Mouse (Mus musculus) thymus, postnatal 4 days (tissue): ENCODE measurements around the gene Klk11.
A peak's percentile ranks its signal among the peaks of the same experiment; 100 is the strongest.

Experiments used
- DNase-seq: peaks from one replicate; pipeline ENCODE4 v3.0.0; 2021

Klk11 gene

DNA sequence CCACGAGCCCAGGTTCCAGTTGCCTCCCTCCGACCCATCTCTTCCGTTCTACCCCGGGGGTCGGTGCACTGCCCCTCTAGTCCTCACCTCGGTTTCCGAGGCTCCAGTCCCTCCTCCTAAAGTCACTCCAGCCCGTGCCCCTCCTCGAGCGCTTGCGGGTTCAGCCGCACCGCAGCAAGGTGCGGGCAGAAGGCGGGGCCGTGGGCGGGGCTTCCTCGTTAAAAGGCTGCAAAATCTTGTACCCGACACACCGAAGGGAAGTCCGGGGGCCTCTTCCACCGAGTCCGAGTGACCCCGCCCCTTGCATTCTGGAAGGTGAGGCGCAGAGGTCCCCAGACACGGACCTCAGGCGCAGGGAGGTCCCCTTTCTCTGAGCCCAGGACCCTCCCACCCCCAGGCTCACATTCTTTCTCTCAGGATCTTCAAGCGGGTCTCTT, 22.9 kb downstream of the Klk11 start, which contains the start of gene Klk8:
Gene Klk8, plus strand, starts transcription at position 245 of the 437 bp plus-strand sequence.
- DNase-seq, result peak; percentile 74

- peak; percentile 54 for DNase-seq
Observed at GRCm38 (mm10) chr7:43797844-43798462, 23.5 kb downstream of the Klk11 start.

DNA sequence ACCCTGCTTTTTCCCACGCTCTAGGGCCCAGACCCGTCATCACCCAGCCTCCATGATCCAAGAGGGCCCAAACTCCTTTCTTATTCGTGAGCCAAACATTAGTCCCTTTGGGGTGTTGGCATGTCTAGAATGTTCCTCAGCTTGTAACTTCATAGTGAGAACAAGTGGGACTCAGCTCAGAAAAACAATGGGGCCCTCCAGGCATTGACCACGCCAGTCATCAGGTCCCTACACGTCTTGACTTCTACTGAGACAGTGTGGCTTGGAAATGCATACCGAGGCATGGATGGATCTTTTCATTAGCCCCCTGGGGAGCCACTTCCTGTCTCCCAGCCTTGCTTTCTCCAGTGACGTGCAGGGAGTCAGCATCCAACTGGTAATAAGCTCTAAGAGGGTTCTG, 25.5 kb downstream of the Klk11 start:
- no peak for DNase-seq

GRCm38 (mm10) chr7:43810994-43811393, 36.6 kb downstream of the Klk11 start, which contains the start of gene Klk7:
Klk7 (plus strand) TSS chr7:43811294.
- DNase-seq, result no peak

DNA sequence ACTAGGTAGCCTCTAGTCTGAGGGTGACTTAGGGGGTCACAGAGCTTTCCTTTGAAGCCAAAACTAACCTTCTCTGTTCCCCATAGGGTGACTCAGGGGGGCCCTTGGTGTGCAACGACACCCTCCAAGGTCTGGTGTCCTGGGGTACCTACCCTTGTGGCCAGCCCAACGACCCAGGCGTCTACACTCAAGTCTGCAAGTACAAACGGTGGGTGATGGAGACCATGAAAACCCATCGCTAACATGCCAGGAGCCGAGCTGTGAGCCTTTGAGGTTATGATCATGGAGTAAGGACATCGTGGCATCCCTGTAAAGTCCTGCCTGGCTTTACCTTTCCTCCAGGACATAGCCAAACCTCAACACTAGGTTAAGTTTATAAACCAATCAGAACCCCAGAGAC, 40.8 kb downstream of the Klk11 start:
- DNase-seq, result no peak

GRCm38 (mm10) chr7:43816746-43817145, 42.3 kb downstream of the Klk11 start:
- no peak for DNase-seq

- no peak for DNase-seq
Observed at GRCm38 (mm10) chr7:43821581-43821980, 47.2 kb downstream of the Klk11 start.

GRCm38 (mm10) chr7:43824199-43824598, 49.8 kb downstream of the Klk11 start, which contains the start of gene Klk6:
Klk6 (plus strand) TSS chr7:43824499.
- DNase-seq, result no peak

- DNase-seq, result no peak
Observed at GRCm38 (mm10) chr7:43826056-43826455, 51.7 kb downstream of the Klk11 start.

GRCm38 (mm10) chr7:43827706-43828105, 53.3 kb downstream of the Klk11 start:
- DNase-seq, result no peak
